Mouse (Mus musculus) midbrain, postnatal 0 days (tissue): ENCODE results near the gene Rps18. TPM values are rescaled to one million over a fixed set of nuclear protein-coding genes. Genes with fewer than 3 reads are reported as not detected.
A peak's percentile ranks its signal among the peaks of the same experiment; 100 is the strongest.

Experiments
- ATAC-seq: fragments of 200-750 bp; cut with Nextera tagmentation; 2 replicates; pipeline ENCODE4 v1.8.0; 2017; ENCODE audit warnings: moderate number of reproducible peaks, mild to moderate bottlenecking, moderate TSS enrichment, moderate library complexity; ENCODE audit not compliant: low FRiP score
- DNase-seq: peaks from one replicate; pipeline ENCODE4 v3.0.0-alpha.2; 2015; ENCODE audit warnings: low spot score
- H3K27ac ChIP-seq: fragments of 300-500 bp; sonication (generic); 2 replicates; pipeline ENCODE4 v1.5.1; 2014; ENCODE audit warnings: low read depth, mild to moderate bottlenecking, low read length, mixed read lengths
- H3K27me3 ChIP-seq: fragments of 300-500 bp; sonication (generic); 2 replicates; pipeline ENCODE4 v1.6.1; 2014; ENCODE audit warnings: low read length, control low read depth, mixed read lengths; ENCODE audit not compliant: insufficient read depth
- H3K36me3 ChIP-seq: fragments of 300-500 bp; sonication (generic); 2 replicates; pipeline ENCODE4 v1.6.1; 2014; ENCODE audit warnings: low read length, control low read depth, mixed read lengths; ENCODE audit not compliant: insufficient read depth
- H3K4me1 ChIP-seq: fragments of 300-500 bp; sonication (generic); 2 replicates; pipeline ENCODE4 v1.6.1; 2014; ENCODE audit warnings: mild to moderate bottlenecking, control low read depth, antibody characterized with exemption, low read length, mixed read lengths; ENCODE audit not compliant: insufficient read depth
- H3K4me2 ChIP-seq: fragments of 300-500 bp; sonication (generic); 2 replicates; pipeline ENCODE4 v1.6.1; 2014; ENCODE audit warnings: low read depth, mild to moderate bottlenecking, low read length, mixed read lengths; ENCODE audit not compliant: poor library complexity, severe bottlenecking
- H3K4me3 ChIP-seq: fragments of 300-500 bp; sonication (generic); 2 replicates; pipeline ENCODE4 v1.5.1; 2014; ENCODE audit warnings: low read depth, mild to moderate bottlenecking, low read length, moderate library complexity
- H3K9ac ChIP-seq: fragments of 300-500 bp; sonication (generic); replicated peaks from 2 replicates; pipeline ENCODE4 v1.6.1; 2014; ENCODE audit warnings: mild to moderate bottlenecking, low read length, moderate library complexity, mixed read lengths; ENCODE audit not compliant: poor library complexity, severe bottlenecking
- H3K9me3 ChIP-seq: fragments of 300-500 bp; sonication (generic); 2 replicates; pipeline ENCODE4 v1.6.1; 2016; ENCODE audit warnings: low read length, control low read depth
- CTCF ChIP-seq: IDR thresholded peaks from 2 replicates; pipeline ENCODE4 v1.5.1; 2016; ENCODE audit warnings: antibody characterized with exemption, mild to moderate bottlenecking
- WGBS: fragments of 180-500 bp; shearing (Covaris S2); extraction: QIAGEN DNeasy Blood & Tissue Kit; methylation state at CpG from one replicate; pipeline ENCODE4 v1.1.7; 2014; 5-methylcytosine and 5-hydroxymethylcytosine counted together
- polyA plus RNA-seq: library from polyadenylated mRNA; unstranded; fragments of >200 nt; fragmentation: Nextera tagmentation; extraction: Ambion mirVana; gene quantifications from 2 replicates; pipeline ENCODE4 v1.2.1, GENCODE M21; 2015
- total RNA-seq: library from RNA; depleted of rRNA; stranded (reverse); fragments of >200 nt; gene quantifications from 2 replicates; pipeline ENCODE4 v1.2.3, GENCODE M21; 2014

The Rps18 gene
- total and polyA plus RNA-seq, 2 experiments from 2014 or later: 742 to 751 TPM

- peak overlapping the region; percentile 54; the same call in 1 of the 2 replicates for H3K4me3 ChIP-seq
- ATAC-seq (no peak), DNase-seq (no peak)
- no peak overlapping the region for H3K9ac ChIP-seq
- WGBS: 66% methylated on average over 13 of the region's 13 CpGs
- H3K4me2 ChIP-seq: 0 out of 2 replicates have a peak overlapping the region, but pooled peaks have one; percentile 69
- no peaks in the 10 kb centered on the region for H3K9me3 ChIP-seq
- TF ChIP-seq CTCF: peak; percentile 35
- H3K4me1 ChIP-seq: peaks cover 5% of the 10 kb centered on the region; the same call in 1 of the 2 replicates
- no peak overlapping the region for H3K27ac ChIP-seq
- H3K27me3 ChIP-seq: no peaks in the 10 kb centered on the region
- peaks cover 27% of the 10 kb centered on the region for H3K36me3 ChIP-seq
Measured at GRCm38 (mm10) chr17:33914969-33915391, 40.8 kb downstream of the Rps18 start.

- Histone ChIP-seq H3K4me3 (no peak overlapping the region), H3K4me2 (no peak overlapping the region), H3K4me1 (peaks cover 5% of the 10 kb centered on the region; the same call in 1 of the 2 replicates), H3K36me3 (peaks cover 27% of the 10 kb centered on the region), H3K27ac (no peak overlapping the region), H3K9ac (no peak overlapping the region), H3K9me3 (no peaks in the 10 kb centered on the region), H3K27me3 (no peaks in the 10 kb centered on the region)
- no peak for TF ChIP-seq CTCF
- no peak for ATAC-seq
- WGBS: 99% methylated on average over 8 of the region's 8 CpGs
- no peak for DNase-seq
Measured at GRCm38 (mm10) chr17:33913905-33914304, 41.9 kb downstream of the Rps18 start.

- Histone ChIP-seq H3K27ac (no peak overlapping the region), H3K4me1 (peaks cover 5% of the 10 kb centered on the region; the same call in 1 of the 2 replicates), H3K4me2 (no peak overlapping the region), H3K9me3 (no peaks in the 10 kb centered on the region), H3K36me3 (peaks cover 27% of the 10 kb centered on the region), H3K4me3 (no peak overlapping the region), H3K27me3 (no peaks in the 10 kb centered on the region), H3K9ac (no peak overlapping the region)
- no peak for DNase-seq
- no peak for ATAC-seq
- 92% methylated on average over 10 of the region's 10 CpGs for WGBS
- no peak for TF ChIP-seq CTCF
Measured at GRCm38 (mm10) chr17:33913264-33913663, 42.5 kb downstream of the Rps18 start.

GRCm38 (mm10) chr17:33911813-33912414, 43.9 kb downstream of the Rps18 start:
- Histone ChIP-seq H3K9me3 (no peaks in the 10 kb centered on the region), H3K4me2 (no peak overlapping the region), H3K4me3 (no peak overlapping the region), H3K27ac (no peak overlapping the region), H3K4me1 (peaks cover 5% of the 10 kb centered on the region; the same call in 1 of the 2 replicates), H3K9ac (no peak overlapping the region), H3K36me3 (peaks cover 27% of the 10 kb centered on the region), H3K27me3 (no peaks in the 10 kb centered on the region)
- no peak for DNase-seq
- no peak for ATAC-seq
- WGBS: 90% methylated on average over 28 of the region's 28 CpGs
- no peak for TF ChIP-seq CTCF

GRCm38 (mm10) chr17:33911052-33911812, 44.6 kb downstream of the Rps18 start:
- no peak overlapping the region for H3K27ac ChIP-seq
- no peaks in the 10 kb centered on the region for H3K9me3 ChIP-seq
- H3K4me2 ChIP-seq: no peak overlapping the region
- H3K4me1 ChIP-seq: peaks cover 5% of the 10 kb centered on the region; the same call in 1 of the 2 replicates
- TF ChIP-seq CTCF: no peak
- 92% methylated on average over 31 of the region's 31 CpGs for WGBS
- ATAC-seq (no peak), DNase-seq (no peak)
- peaks cover 27% of the 10 kb centered on the region for H3K36me3 ChIP-seq
- no peak overlapping the region for H3K9ac ChIP-seq
- H3K27me3 ChIP-seq: no peaks in the 10 kb centered on the region
- no peak overlapping the region for H3K4me3 ChIP-seq
